Mouse (Mus musculus) heart, adult 18-20 months (tissue): ENCODE data around the gene Rsph6a. TPM values are rescaled to one million over a fixed set of nuclear protein-coding genes. Genes with fewer than 3 reads are reported as not detected.

Experiments
- DNase-seq, 2 experiments: peaks; one replicate each; pipeline ENCODE4 v3.0.0; 2021 to 2022; ENCODE audit warnings: mixed read lengths in 1 of 2
- microRNA-seq, 2 experiments: library from miRNA; unstranded; fragments of <30 nt; microRNA quantifications; one replicate each; pipeline ENCODE4 v1.2.0; 2022
- total RNA-seq, 2 experiments: library from RNA; stranded (reverse); gene quantifications; 2 replicates each; pipeline ENCODE4 v1.2.3; 2021

The Rsph6a gene
- total RNA-seq, 2 experiments from 2014 or later: not detected

DNA sequence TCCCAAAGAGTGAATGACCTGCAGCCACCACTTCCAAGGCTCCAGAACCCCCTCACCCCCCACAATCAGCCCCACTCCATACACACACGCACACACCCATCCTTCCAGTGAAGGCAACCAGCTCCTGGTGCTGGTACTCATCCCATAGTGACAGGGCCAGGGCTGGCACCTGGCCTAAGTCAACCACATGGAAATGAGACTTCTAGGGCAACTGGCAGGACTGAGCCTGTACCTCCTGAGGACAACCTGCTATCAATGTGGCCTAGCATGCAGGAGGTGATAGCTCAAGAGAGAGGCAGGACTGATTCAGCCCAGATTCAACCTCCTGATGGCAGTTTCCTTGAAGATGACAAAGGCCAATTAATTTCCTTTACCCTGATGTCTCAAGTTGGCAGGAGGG is 45.8 kb downstream of the Rsph6a start:
- DNase-seq: no peak

DNA sequence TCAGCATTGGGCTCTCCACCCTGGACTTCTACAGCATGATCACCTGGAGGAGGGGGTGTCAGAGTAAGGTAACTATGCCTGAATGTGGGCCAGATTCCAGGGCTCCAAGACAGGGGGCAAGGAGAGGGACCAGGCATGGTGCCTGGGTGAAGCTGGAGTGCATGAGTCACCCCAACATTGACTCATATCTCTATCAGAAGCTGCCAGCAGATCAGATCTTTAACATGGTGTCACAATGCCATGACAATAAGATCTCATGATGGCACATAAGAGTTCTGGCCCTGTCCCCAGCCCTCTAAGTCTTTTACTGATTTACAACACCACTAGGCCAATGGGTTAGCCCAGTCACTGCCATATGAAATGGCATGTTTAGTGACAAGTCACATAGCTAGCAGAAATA is 49.3 kb downstream of the Rsph6a start:
- no peak for DNase-seq

- no peak for DNase-seq
These were observed 50.0 kb downstream of the Rsph6a start for GRCm38 (mm10) chr7:19104486-19104885.

DNA sequence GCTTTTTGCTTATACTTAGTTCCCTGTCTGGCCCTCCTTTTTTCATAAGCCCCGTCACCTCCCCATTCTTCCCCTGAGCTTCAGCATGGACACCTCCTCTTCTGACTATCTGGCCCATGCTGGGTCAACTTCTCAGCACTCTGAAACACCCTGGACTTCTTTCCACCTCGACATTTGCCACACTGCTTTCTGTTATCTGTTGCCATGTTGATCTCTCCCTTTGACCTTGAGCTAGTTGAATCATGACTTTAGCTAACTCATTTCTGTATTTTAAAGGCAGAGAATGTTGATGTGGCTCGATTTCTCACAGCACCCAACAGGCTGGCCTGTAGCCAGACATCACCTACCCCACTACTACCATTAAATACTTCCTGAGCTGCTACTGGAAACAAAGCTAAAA is 52.9 kb downstream of the Rsph6a start:
- DNase-seq: no peak

DNA sequence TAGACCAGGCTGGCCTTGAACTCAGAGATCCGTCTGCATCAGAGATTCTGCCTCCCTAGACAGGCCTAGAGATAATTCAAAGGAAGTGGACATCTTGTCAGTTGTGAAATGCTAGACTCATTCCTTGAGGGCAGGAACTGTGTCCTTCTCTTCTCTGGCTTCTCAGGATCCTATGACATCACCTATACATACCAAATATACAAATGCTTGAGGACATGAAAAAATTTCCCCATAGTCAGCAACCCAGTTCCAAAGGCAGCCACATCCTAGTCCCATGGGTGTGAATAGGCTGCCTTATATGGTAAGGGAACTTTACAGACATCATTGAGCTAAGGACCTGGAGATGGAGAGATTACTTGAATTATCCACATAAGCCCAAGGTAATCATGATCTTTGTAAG is 55.1 kb downstream of the Rsph6a start:
- DNase-seq: no peak

DNA sequence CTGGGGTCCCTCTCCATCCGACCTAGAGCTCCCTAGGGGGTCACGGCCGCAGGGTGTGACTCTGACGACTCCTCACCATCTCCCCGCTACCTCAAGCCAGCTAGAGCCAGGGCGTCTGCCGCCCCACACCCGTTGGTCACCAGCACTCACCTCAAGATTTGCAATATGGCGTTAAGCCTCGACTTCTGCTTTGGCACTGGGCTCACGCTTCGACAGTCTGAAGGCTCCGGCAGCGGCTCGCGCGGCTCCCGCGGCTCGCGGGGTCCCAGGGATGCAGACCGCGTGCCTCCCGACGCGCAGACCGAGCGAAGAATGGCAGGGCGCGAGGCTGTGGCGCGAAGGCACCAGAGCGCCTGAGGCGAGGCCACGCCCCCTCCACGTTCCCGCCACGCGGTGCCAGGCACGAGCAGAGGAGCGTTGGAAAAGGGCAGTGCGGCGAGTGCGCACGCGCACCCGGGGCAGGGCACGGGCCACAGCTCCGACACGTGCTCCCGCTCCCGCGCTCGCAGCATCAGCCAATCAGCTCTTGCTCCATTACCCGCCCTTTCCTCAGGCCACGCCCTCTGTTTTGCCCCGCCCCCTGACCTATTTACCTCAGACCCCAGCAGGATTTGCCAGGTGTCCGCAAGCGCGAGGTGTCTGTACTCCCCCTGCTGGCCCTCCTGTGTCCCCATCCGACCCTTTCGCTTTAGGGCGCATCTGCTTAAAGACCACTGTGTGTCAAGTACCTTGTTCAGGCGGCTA is 63.7 kb downstream of the Rsph6a start, which contains the start of gene Gm4969:
Gene Gm4969, minus strand, starts transcription at position 341 of the 744 bp plus-strand sequence.
- peak; percentile 36 to 38 for DNase-seq

GRCm38 (mm10) chr7:19119083-19119482 is 64.6 kb downstream of the Rsph6a start:
- DNase-seq: no peak

DNA sequence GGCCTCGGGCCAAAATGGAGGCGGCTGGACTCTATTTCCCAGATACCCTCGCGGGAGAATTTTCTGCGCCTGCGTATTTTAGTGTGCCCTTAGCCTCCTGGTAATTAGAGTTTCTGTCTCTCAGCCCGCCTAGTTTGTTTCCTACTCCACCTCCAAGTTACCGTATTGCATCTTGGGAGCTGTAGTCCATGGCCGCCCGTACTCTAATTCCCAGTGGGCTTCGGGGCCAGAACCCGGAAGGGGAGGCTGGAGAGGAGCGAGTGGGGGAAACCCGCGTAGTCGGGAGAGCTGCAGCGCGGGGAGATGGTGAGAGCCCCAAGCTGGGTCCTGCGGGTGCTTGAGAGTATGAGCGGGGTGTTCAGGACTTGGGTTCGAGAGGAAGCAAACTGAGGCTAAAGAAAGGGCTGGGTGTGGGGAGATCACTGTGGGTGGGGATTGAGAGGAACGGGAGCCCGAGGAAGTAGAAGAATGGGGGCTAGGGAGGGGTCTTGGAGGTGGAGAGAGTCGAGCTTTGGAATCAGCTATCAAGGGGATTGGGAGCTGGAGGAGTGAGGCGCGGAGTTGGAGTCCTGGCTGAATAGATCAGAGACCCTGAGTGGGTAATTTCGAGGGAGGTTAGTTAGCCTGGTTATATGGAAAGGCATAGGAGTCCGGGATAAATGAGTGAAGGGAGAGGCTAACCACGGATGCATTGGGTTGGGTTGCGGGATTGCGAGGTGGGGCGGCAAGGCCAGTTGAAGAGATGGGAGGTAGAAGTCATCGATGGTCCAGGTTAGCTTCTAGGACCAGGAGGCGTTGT is 65.3 kb downstream of the Rsph6a start, which contains the start of gene Fbxo46:
Gene Fbxo46, plus strand, starts transcription at position 229 of the 799 bp plus-strand sequence.
- peak; percentile 96 to 98 for DNase-seq

- DNase-seq: no peak
These were observed 67.2 kb downstream of the Rsph6a start for GRCm38 (mm10) chr7:19121686-19122085.

Small RNAs within 50 kb of the gene (microRNA-seq; reads per million reads assigned to microRNA genes)
- gene Mir3100: 12.1 to 17.6 reads per million in 2 experiments

Other genes starting within 250 kb of the Rsph6a start
- gene Psg17, start 233.1 kb upstream of the Rsph6a start, total RNA-seq: not detected
- gene Mill2, start 214.7 kb upstream of the Rsph6a start, total RNA-seq: 1 to 10 TPM; 6.1 to 7.2 TPM
- 1 to 10 TPM; 1.6 to 5.5 TPM for gene Pglyrp1, start 183.4 kb upstream of the Rsph6a start, total RNA-seq
- gene Ccdc61, start 144.3 kb upstream of the Rsph6a start, total RNA-seq: 10 to 100 TPM in 1 of 2 experiments, 1 to 10 TPM in 1; 8.8 to 10.2 TPM
- 1 to 10 TPM; 4.4 to 4.9 TPM for gene Nova2, start 128.8 kb upstream of the Rsph6a start, total RNA-seq
- gene Nanos2, start 67.3 kb upstream of the Rsph6a start, total RNA-seq: not detected
- 1 to 10 TPM; 3.6 to 4.0 TPM for gene Mypop, start 63.4 kb upstream of the Rsph6a start, total RNA-seq
- 10 to 100 TPM; 22.4 to 23.1 TPM for gene Irf2bp1, start 50.6 kb upstream of the Rsph6a start, total RNA-seq
- gene Foxa3, start 31.2 kb upstream of the Rsph6a start, total RNA-seq: not detected
- gene Sympk, start 30.3 kb upstream of the Rsph6a start, total RNA-seq: 10 to 100 TPM; 85.2 to 93.9 TPM
- gene Dmwd, start 21.5 kb downstream of the Rsph6a start, total RNA-seq: 10 to 100 TPM; 44.6 to 46.6 TPM
- gene Dmpk, start 29.2 kb downstream of the Rsph6a start, total RNA-seq: 100 to 1,000 TPM; 503 to 516 TPM
- gene Six5, start 39.9 kb downstream of the Rsph6a start, total RNA-seq: 1 to 10 TPM; 5.6 to 6.8 TPM
- not detected for gene Gm4969, start 63.7 kb downstream of the Rsph6a start, total RNA-seq
- 1 to 10 TPM; 5.5 to 5.7 TPM for gene Fbxo46, start 65.2 kb downstream of the Rsph6a start, total RNA-seq
- gene Qpctl, start 94.6 kb downstream of the Rsph6a start, total RNA-seq: 1 to 10 TPM; 4.0 to 4.2 TPM
- gene Snrpd2, start 95.0 kb downstream of the Rsph6a start, total RNA-seq: 10 to 100 TPM; 60.8 to 61.3 TPM
- gene Gipr, start 111.4 kb downstream of the Rsph6a start, total RNA-seq: under 1 TPM in 1 of 2 experiments, not detected in 1; 0.13 TPM
- gene Eml2, start 121.7 kb downstream of the Rsph6a start, total RNA-seq: 10 to 100 TPM; 36.7 to 38.7 TPM
- gene Gpr4, start 157.8 kb downstream of the Rsph6a start, total RNA-seq: 1 to 10 TPM; 5.5 to 7.1 TPM
- 10 to 100 TPM; 65.1 to 70.8 TPM for gene Opa3, start 173.6 kb downstream of the Rsph6a start, total RNA-seq
- 10 to 100 TPM; 26.7 to 27.7 TPM for gene Vasp, start 217.1 kb downstream of the Rsph6a start, total RNA-seq
- not detected for gene Ppm1n, start 225.4 kb downstream of the Rsph6a start, total RNA-seq
- 100 to 1,000 TPM; 124 to 132 TPM for gene Rtn2, start 227.9 kb downstream of the Rsph6a start, total RNA-seq